Mouse (Mus musculus): Measurements from ENCODE around the gene Mmachc. TPM values are rescaled to one million over a fixed set of nuclear protein-coding genes. Genes with fewer than 3 reads are reported as not detected.

Mmachc gene
- polyA plus RNA-seq (2015; fragmentation: Nextera tagmentation; extraction: Ambion mirVana) = 20.0 and 22.7 TPM in 2 replicates

DNA sequence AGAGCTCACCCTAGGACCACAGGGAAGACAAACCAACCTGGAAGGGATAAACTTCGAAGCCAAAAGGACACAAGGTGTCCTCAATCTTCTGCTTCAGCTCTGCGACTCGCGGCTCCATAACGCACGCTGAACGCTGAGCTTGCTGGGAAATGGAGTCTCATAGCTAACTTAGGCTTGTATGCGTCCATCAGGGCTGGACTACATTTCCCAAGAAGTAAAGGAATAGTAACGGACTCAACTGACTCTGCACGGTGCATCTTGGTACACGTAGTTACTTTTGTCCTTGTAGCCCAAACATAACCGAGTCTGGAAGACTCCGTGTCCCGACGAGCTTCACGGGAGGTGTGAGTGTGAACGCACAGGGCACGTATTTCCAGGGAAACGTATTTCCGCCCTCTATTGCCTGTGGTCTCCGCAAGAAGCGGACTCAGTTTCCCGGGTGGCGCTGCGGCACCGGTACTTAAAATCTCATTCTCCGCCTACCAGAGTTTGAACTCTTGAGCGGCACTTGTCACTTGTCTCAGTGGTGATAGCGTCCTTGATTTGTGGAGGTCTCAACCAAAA lies at the start of gene Mmachc, which contains the start of gene Ccdc163:
TSS of gene Mmachc (minus strand) at position 206 of the 564 bp plus-strand sequence.
TSS of gene Ccdc163 (plus strand) at position 309 of the 564 bp plus-strand sequence.
- Histone ChIP-seq H3K4me2 (peak within 1 kb of the TSS; percentile 66), H3K4me1 (peaks cover 13% of the 10 kb centered on the region)

DNA sequence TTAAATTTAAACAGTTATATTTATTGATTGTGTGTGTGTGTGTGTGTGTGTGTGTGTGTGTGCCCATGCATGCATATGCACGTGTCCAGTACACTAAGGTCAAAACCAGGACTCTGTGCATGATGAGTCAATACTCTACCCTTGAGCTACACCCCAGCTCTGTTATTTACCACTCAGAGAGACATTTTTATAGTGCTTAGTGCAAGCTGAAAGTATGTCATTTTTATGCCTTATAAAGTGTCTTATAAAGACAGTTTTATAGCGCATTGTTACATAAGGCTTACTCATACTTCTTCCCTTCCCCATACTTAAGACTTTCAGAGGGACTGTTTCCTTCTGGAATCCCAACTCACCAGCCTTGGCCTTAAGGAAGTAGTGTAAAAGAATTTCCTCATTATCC lies 41.5 kb upstream of the Mmachc start:
- no peak overlapping the region for H3K9ac ChIP-seq (replicated peaks)
- WGBS = 84% methylated on average over 2 of the region's 2 CpGs
- no peaks in the 10 kb centered on the region for H3K36me3 ChIP-seq
- H3K9me3 ChIP-seq (replicated peaks) = no peaks in the 10 kb centered on the region
- ATAC-seq (ENCODE audit: low FRiP score) = no peak
- H3K4me3 ChIP-seq (replicated peaks) = no peak overlapping the region
- no peak overlapping the region for H3K4me2 ChIP-seq
- no peak overlapping the region for H3K27ac ChIP-seq (replicated peaks)
- H3K27me3 ChIP-seq (replicated peaks) = no peaks in the 10 kb centered on the region
- H3K4me1 ChIP-seq = no peaks in the 10 kb centered on the region

More for the DNA sequence above, at the start of gene Mmachc, which contains the start of gene Ccdc163:
- Histone ChIP-seq H3K27me3 (replicated peaks) (no peaks in the 10 kb centered on the region), H3K36me3 (no peaks in the 10 kb centered on the region), H3K9me3 (replicated peaks) (no peaks in the 10 kb centered on the region), H3K4me3 (replicated peaks) (peak within 1 kb of the TSS; percentile 72), H3K27ac (replicated peaks) (peak within 1 kb of the TSS; percentile 78), H3K9ac (replicated peaks) (peak within 1 kb of the TSS; percentile 72)
- WGBS = under 1% methylated on average over 29 of the region's 29 CpGs
- peak; percentile 98 for ATAC-seq (ENCODE audit: low FRiP score)

DNA sequence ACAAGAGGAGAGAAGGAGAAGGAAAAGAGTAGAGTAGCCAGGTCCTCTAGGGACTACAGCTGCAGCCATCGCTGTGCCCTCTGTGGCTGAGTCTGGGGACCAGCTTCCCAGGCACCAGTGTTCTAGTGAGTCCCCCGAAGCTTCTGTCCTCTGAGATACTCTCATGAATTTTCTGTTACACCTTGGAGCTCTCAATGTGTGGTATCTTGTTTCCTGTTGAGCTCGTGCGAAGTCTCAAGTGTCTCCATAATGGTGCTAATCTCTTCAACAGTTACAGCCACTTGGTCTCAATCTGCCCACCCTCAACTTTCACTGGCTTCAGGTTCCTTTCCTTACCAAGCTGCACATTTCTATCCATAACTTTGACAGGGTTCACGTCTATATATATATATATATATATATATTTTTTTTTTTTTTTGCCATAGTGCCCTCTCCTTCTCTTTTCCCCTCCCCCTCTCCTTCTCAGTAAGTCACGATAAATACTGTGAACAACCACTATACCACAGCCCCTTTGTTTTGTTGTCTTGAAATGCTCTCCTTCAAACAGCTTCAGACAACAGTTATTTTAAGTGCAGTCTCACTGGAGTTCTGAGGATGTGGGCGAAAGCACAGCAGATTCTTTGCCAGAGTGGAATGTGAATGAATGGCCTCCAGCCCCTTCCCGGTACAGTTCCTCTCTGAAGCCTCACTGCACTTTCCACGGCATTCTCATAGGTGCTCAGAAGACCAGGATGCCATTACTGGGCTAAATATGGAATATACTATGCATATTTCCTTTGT lies 31.0 kb upstream of the Mmachc start:
- Histone ChIP-seq H3K9me3 (replicated peaks) (no peaks in the 10 kb centered on the region), H3K36me3 (no peaks in the 10 kb centered on the region), H3K4me1 (no peaks in the 10 kb centered on the region), H3K4me2 (no peak overlapping the region), H3K9ac (replicated peaks) (no peak overlapping the region), H3K27ac (replicated peaks) (no peak overlapping the region), H3K4me3 (replicated peaks) (no peak overlapping the region), H3K27me3 (replicated peaks) (no peaks in the 10 kb centered on the region)
- 88% methylated on average over 9 of the region's 9 CpGs for WGBS
- no peak for ATAC-seq (ENCODE audit: low FRiP score)

DNA sequence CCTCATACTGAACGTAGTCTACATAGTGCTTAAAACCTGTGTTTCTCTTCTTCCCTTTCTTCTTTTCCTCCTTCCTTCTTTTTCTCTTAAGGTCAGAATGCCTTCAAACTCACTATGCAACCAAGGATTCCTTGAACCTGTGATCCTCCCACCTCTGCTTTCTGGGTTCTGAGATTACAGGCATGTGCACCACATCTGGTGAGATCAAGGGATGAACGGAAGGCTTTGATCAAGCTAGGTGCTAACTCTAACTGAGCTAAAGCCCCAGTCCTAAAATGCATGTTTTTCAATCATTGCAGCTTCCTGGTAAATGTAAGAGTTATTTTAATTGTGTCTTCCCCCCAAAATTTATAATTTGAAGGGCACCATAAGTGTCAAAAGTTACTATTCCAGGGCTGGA lies 26.8 kb upstream of the Mmachc start:
- ATAC-seq (ENCODE audit: low FRiP score) = no peak
- no peaks in the 10 kb centered on the region for H3K9me3 ChIP-seq (replicated peaks)
- H3K27me3 ChIP-seq (replicated peaks) = no peaks in the 10 kb centered on the region
- no peaks in the 10 kb centered on the region for H3K36me3 ChIP-seq
- no peak overlapping the region for H3K9ac ChIP-seq (replicated peaks)
- 92% methylated on average over 2 of the region's 2 CpGs for WGBS
- H3K4me3 ChIP-seq (replicated peaks) = no peak overlapping the region
- no peaks in the 10 kb centered on the region for H3K4me1 ChIP-seq
- no peak overlapping the region for H3K27ac ChIP-seq (replicated peaks)
- no peak overlapping the region for H3K4me2 ChIP-seq

DNA sequence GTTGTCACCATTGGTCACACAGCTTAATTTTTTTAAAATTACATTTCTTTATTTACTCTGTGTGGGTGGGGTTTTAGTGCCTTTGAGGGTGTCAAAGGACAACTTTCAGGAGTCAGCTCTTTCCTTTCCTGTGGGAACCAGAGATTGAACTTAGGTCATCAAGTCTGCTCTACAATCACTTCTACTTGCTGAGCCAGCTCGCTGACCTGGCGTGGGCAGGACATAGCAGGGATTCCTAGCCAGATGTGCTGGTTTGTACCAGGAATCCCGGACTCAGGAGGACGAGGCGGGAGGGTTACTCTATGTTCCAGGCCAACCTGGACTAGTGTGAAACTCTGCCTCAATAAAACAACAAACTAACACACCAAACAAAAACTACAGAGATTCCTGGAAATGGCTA lies 24.1 kb upstream of the Mmachc start:
- 84% methylated on average over 5 of the region's 5 CpGs for WGBS

DNA sequence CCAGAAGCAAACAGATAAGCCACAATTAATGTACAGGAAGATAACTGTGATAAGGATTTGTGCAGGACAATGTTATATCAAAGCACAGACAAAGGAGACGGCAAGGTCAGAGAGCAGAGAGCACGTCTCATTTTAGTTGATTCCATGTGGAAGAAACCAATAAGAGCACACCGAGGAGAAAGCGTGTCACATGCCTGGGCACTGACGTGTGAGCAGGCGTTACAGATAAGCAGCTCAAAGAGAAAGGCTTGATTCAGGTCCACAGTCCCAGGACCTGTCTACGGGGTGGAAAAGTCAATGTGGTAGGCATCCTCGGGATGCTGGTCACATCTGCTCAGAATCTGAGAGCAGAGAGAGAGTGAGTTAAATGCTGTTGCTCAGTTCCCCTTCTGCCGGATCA lies 22.9 kb upstream of the Mmachc start:
- Histone ChIP-seq H3K4me3 (replicated peaks) (no peak overlapping the region), H3K9me3 (replicated peaks) (no peaks in the 10 kb centered on the region), H3K9ac (replicated peaks) (no peak overlapping the region), H3K4me1 (no peaks in the 10 kb centered on the region), H3K27me3 (replicated peaks) (no peaks in the 10 kb centered on the region), H3K4me2 (no peak overlapping the region), H3K36me3 (no peaks in the 10 kb centered on the region), H3K27ac (replicated peaks) (no peak overlapping the region)
- no peak for ATAC-seq (ENCODE audit: low FRiP score)
- 92% methylated on average over 9 of the region's 9 CpGs for WGBS

More for the DNA sequence above, 24.1 kb upstream of the Mmachc start:
- no peak for ATAC-seq (ENCODE audit: low FRiP score)
- Histone ChIP-seq H3K9me3 (replicated peaks) (no peaks in the 10 kb centered on the region), H3K27me3 (replicated peaks) (no peaks in the 10 kb centered on the region), H3K4me3 (replicated peaks) (no peak overlapping the region), H3K4me2 (no peak overlapping the region), H3K36me3 (no peaks in the 10 kb centered on the region), H3K4me1 (no peaks in the 10 kb centered on the region), H3K27ac (replicated peaks) (no peak overlapping the region), H3K9ac (replicated peaks) (no peak overlapping the region)

DNA sequence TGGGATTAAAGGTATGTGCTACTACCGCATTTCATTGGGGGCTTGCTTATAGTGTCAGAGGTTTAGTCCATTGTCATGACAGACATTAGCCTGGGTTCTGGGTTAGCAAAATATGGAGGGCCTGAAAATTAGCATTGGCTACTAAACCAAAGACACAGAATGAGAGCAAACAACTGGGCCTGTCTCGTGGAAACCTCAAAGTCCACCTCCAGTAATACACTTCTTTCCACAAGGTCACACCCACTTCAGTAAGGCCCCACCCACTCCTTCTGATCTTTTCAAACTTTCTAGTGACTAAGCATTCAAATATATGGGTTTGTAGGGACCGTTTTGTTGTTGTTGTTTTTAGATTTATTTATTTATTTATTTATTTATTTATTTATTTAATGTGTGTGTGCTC lies 21.3 kb upstream of the Mmachc start:
- ATAC-seq (ENCODE audit: low FRiP score) = no peak
- Histone ChIP-seq H3K27ac (replicated peaks) (no peak overlapping the region), H3K4me2 (no peak overlapping the region), H3K4me1 (no peaks in the 10 kb centered on the region), H3K9me3 (replicated peaks) (no peaks in the 10 kb centered on the region), H3K9ac (replicated peaks) (no peak overlapping the region), H3K27me3 (replicated peaks) (no peaks in the 10 kb centered on the region), H3K36me3 (no peaks in the 10 kb centered on the region), H3K4me3 (replicated peaks) (no peak overlapping the region)
- WGBS = 95% methylated on average over 3 of the region's 3 CpGs

DNA sequence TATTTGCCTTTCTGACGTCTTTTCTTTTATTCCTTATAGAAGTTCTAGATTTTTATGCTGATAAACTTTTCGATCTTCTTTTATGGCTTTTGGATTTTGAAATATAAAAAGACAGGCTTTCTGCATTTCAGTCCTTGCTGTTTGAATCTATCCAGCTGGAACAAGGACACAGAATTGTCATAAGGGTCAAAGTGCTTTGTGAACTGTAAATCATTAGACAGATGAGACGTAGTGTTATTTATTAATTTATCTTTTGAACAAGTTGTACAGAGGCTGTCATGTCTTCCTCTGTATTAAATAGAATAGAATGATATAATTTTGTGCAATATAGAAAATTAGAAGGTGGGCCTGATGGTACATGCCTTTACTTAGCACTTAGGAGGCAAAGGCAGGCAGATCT lies 19.2 kb upstream of the Mmachc start:
- no peak overlapping the region for H3K9ac ChIP-seq (replicated peaks)
- H3K4me3 ChIP-seq (replicated peaks) = no peak overlapping the region
- no peak overlapping the region for H3K27ac ChIP-seq (replicated peaks)
- no peak for ATAC-seq (ENCODE audit: low FRiP score)
- no peaks in the 10 kb centered on the region for H3K9me3 ChIP-seq (replicated peaks)
- WGBS = 78% methylated on average over 3 of the region's 3 CpGs
- no peaks in the 10 kb centered on the region for H3K4me1 ChIP-seq
- no peak overlapping the region for H3K4me2 ChIP-seq
- no peaks in the 10 kb centered on the region for H3K36me3 ChIP-seq
- H3K27me3 ChIP-seq (replicated peaks) = no peaks in the 10 kb centered on the region

DNA sequence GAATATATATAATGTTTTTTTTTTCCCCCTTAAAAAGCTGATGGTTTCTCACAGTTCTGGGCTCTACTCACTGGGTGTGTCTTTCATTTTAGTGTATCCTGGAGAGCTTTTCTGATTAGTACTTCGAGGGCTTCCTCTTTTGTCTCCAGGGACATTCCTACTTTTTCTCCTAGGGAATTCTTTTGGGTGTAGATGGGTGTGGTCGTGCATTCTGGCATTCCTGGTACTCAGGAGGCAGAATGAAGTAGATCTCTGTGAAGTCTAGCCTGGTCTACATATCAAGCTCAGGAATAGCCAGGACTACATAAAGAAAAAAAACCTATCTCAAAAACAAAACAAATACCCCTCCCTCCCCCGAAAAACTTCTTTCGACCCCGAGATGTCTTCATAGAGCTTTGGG lies 17.2 kb upstream of the Mmachc start:
- Histone ChIP-seq H3K27ac (replicated peaks) (no peak overlapping the region), H3K4me1 (peaks cover 5% of the 10 kb centered on the region; the same call in 1 of the 2 replicates), H3K4me2 (no peak overlapping the region), H3K4me3 (replicated peaks) (no peak overlapping the region), H3K27me3 (replicated peaks) (no peaks in the 10 kb centered on the region), H3K36me3 (no peaks in the 10 kb centered on the region), H3K9me3 (replicated peaks) (no peaks in the 10 kb centered on the region), H3K9ac (replicated peaks) (no peak overlapping the region)
- 85% methylated on average over 5 of the region's 5 CpGs for WGBS
- no peak for ATAC-seq (ENCODE audit: low FRiP score)

DNA sequence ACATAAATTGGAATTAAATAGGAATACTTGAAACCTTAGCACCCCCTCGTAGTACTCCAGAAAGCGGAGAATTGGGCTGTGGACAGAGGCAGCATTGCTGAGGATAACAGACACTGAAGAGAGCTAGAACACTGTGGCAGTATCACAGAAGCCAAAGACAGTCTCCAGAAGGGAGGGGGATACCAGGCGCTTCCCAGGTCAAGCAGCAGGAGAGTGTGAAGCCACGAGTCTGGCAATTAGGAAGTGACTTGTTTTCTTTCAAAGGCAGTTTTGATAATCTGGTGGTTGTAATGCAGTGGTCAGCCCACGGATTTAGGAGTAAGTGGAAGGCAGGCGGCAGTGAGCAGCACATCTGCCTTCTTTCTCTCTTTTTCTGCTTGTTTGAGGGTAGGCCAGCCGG lies 14.0 kb upstream of the Mmachc start:
- Histone ChIP-seq H3K9ac (replicated peaks) (no peak overlapping the region), H3K27me3 (replicated peaks) (no peaks in the 10 kb centered on the region), H3K4me2 (peak overlapping the region; percentile 96), H3K9me3 (replicated peaks) (no peaks in the 10 kb centered on the region), H3K4me1 (peaks cover 11% of the 10 kb centered on the region), H3K27ac (replicated peaks) (no peak overlapping the region), H3K4me3 (replicated peaks) (no peak overlapping the region), H3K36me3 (no peaks in the 10 kb centered on the region)
- ATAC-seq (ENCODE audit: low FRiP score) = no peak
- WGBS = 36% methylated on average over 7 of the region's 7 CpGs

DNA sequence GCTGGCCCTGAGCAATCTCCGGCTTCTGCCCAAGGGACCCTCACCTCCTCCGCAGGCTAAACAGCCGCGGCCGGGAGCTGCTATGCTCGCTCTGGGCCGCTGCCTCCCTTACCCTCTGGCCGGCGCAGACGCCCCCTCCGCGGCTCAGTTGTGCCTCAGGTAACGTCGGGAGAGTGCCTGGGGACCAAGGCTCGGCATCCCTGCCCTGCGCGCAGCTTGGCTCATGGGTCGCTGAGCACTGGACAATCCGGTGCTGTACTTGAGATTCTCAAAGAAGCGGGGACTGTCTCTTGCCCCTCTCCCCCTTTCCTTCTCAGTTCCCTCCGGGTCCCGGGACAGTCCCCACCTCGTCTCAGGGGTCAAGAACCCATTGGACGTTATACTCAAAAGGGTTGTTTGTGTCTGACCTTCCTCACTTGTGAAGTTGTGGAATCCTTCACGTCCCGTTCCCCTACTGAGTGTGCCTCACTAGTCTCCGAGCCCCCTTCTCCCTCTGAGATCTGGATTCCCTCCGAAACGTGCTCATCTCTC lies 13.0 kb upstream of the Mmachc start:
- Histone ChIP-seq H3K27ac (replicated peaks) (peak overlapping the region; percentile 75), H3K4me3 (replicated peaks) (peak overlapping the region; percentile 94), H3K4me2 (peak overlapping the region; percentile 96), H3K9me3 (replicated peaks) (no peaks in the 10 kb centered on the region), H3K4me1 (peaks cover 11% of the 10 kb centered on the region), H3K9ac (replicated peaks) (peak overlapping the region; percentile 84), H3K27me3 (replicated peaks) (no peaks in the 10 kb centered on the region), H3K36me3 (no peaks in the 10 kb centered on the region)
- no peak; the same call in 1 of the 2 replicates for ATAC-seq (ENCODE audit: low FRiP score)
- under 1% methylated on average over 29 of the region's 29 CpGs for WGBS

All from neural tube, embryonic 15.5 days (tissue).